Mouse (Mus musculus) neural tube, embryonic 12.5 days (tissue): ENCODE results near the gene Klhl8. TPM values are rescaled to one million over a fixed set of nuclear protein-coding genes. Genes with fewer than 3 reads are reported as not detected.

ENCODE experiments used
- ATAC-seq: fragments of 200-750 bp; cut with Nextera tagmentation; 2 replicates; pipeline ENCODE4 v1.8.0; 2017; ENCODE audit warnings: low read depth, mild to moderate bottlenecking, moderate TSS enrichment, moderate library complexity; ENCODE audit not compliant: low FRiP score
- H3K27ac ChIP-seq: fragments of 300-500 bp; sonication (generic); 2 replicates; pipeline ENCODE4 v1.5.1; 2016
- H3K27me3 ChIP-seq: fragments of 300-500 bp; sonication (generic); replicated peaks from 2 replicates; pipeline ENCODE4 v1.6.1; 2016; ENCODE audit warnings: mild to moderate bottlenecking
- H3K36me3 ChIP-seq: fragments of 300-500 bp; sonication (generic); 2 replicates; pipeline ENCODE4 v1.6.1; 2016; ENCODE audit warnings: mild to moderate bottlenecking
- H3K4me1 ChIP-seq: fragments of 300-500 bp; sonication (generic); 2 replicates; pipeline ENCODE4 v1.6.1; 2016
- H3K4me2 ChIP-seq: fragments of 300-500 bp; sonication (generic); replicated peaks from 2 replicates; pipeline ENCODE4 v1.6.1; 2016; ENCODE audit warnings: mild to moderate bottlenecking
- H3K4me3 ChIP-seq: fragments of 300-500 bp; sonication (generic); 2 replicates; pipeline ENCODE4 v1.5.1; 2016
- H3K9ac ChIP-seq: fragments of 300-500 bp; sonication (generic); 2 replicates; pipeline ENCODE4 v1.6.1; 2016; ENCODE audit warnings: mild to moderate bottlenecking
- H3K9me3 ChIP-seq: fragments of 300-500 bp; sonication (generic); 2 replicates; pipeline ENCODE4 v1.6.1; 2016; ENCODE audit warnings: mild to moderate bottlenecking
- WGBS: fragments of 180-500 bp; shearing (Covaris S2); methylation state at CpG from one replicate; pipeline ENCODE4 v1.1.7; 2016; 5-methylcytosine and 5-hydroxymethylcytosine counted together
- polyA plus RNA-seq: library from polyadenylated mRNA; unstranded; fragments of >200 nt; fragmentation: Nextera tagmentation; extraction: Ambion mirVana; gene quantifications from 2 replicates; pipeline ENCODE4 v1.2.1, GENCODE M21; 2016

Gene Klhl8
- polyA plus RNA-seq, 1 experiment from 2014 or later: 21.1 TPM

DNA sequence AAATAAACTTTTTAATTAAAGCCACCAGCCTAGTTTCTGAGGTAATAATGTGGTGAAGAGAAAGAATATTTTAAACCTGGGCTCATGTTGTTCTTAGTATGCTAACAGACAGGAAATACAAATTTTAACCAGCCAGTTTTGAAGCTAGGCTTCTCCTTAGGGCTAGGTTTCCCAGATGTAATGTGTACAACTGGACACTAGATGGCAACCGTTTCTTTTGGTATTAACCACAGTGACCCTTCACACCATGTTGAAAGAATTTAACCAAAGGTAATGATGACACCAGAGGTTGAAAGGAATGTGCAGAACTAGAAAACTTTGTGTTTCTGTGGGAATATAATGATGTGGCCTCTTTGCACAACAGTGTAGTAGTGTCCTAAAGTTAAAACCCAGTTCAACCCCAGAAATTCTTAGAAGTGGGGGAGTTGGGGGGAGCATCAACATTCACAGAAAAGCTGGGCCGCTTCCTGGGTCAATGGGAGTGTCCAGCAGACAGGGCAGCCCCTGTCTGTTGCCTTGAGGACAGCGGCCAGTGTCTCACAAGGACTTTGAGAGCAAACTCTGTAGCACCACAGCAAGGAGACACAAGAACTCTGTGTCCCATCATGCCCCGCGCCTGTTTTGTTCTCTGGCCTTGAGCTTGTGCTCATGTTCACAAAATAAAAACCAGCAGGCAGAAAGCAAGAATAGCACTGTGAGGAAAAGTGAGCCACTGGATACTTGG is 54.6 kb downstream of the Klhl8 start:
- ATAC-seq: 0 out of 2 replicates have a peak, but pooled peaks have one; percentile 45
- WGBS: 63% methylated on average over 5 of the region's 5 CpGs

GRCm38 (mm10) chr5:103855483-103856211 is 55.4 kb downstream of the Klhl8 start:
- 88% methylated on average over 14 of the region's 14 CpGs for WGBS
- H3K4me2 ChIP-seq: no peak overlapping the region
- H3K4me3 ChIP-seq: no peak overlapping the region
- no peak overlapping the region for H3K27ac ChIP-seq
- H3K36me3 ChIP-seq: peaks cover 3% of the 10 kb centered on the region; the same call in 1 of the 2 replicates
- H3K27me3 ChIP-seq: no peaks in the 10 kb centered on the region
- H3K9ac ChIP-seq: no peak overlapping the region
- ATAC-seq: 0 out of 2 replicates have a peak, but pooled peaks have one; percentile 10
- H3K4me1 ChIP-seq: no peaks in the 10 kb centered on the region
- H3K9me3 ChIP-seq: no peaks in the 10 kb centered on the region

More for the DNA sequence above, 54.6 kb downstream of the Klhl8 start:
- Histone ChIP-seq H3K27me3 (no peaks in the 10 kb centered on the region), H3K9ac (no peak overlapping the region), H3K4me1 (no peaks in the 10 kb centered on the region), H3K9me3 (no peaks in the 10 kb centered on the region), H3K4me2 (no peak overlapping the region), H3K4me3 (no peak overlapping the region), H3K36me3 (no peaks in the 10 kb centered on the region; the same call in 1 of the 2 replicates), H3K27ac (no peak overlapping the region)

GRCm38 (mm10) chr5:103854807-103855194 is 56.3 kb downstream of the Klhl8 start:
- Histone ChIP-seq H3K4me1 (no peaks in the 10 kb centered on the region), H3K36me3 (peaks cover 4% of the 10 kb centered on the region; the same call in 1 of the 2 replicates), H3K27ac (no peak overlapping the region), H3K9ac (no peak overlapping the region), H3K4me2 (no peak overlapping the region), H3K27me3 (no peaks in the 10 kb centered on the region), H3K4me3 (no peak overlapping the region), H3K9me3 (no peaks in the 10 kb centered on the region)
- 60% methylated on average over 5 of the region's 5 CpGs for WGBS
- no peak; the same call in 1 of the 2 replicates for ATAC-seq

DNA sequence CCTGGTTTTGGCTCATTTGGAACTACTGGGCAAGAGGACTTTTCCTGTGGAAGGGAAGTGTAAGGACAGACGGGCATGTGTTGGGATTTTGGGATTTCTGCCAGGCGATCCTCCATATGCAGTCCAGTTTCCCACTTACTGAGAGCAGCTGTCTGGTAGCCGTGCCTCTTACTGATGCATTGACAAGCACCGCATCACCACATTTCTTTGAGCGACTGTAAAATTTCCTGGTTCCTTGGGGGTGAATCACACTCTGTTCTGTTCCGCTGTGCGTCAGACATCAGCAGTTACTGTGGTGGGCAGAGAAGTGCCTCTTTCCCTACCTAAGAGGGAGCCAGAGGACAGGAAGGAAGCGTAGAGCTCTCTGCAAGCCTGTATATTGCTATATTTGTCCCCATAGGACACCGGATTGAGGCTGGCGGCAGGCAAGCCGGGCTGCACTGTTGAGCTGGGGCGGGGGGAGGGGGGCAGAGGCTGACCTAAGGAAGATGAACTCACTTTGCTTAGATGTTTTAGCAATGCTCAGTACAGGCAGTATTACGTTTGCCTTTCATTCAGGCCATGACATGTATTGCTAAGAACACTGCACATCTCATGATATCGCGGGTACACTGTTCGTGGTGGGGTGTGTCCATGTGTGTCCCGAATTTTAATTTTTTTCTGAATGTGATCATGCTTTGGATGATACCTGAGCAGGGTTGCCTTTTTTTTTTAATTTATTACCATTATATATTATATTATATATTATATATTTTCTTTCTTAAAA is 56.8 kb downstream of the Klhl8 start:
- Histone ChIP-seq H3K27ac (no peak overlapping the region), H3K4me2 (peak overlapping the region; percentile 30; the same call in 1 of the 2 replicates), H3K4me3 (no peak overlapping the region), H3K9ac (no peak overlapping the region), H3K36me3 (peaks cover 10% of the 10 kb centered on the region; the same call in 1 of the 2 replicates), H3K27me3 (no peaks in the 10 kb centered on the region), H3K4me1 (no peaks in the 10 kb centered on the region), H3K9me3 (no peaks in the 10 kb centered on the region)
- 69% methylated on average over 17 of the region's 17 CpGs for WGBS
- ATAC-seq: no peak; the same call in 1 of the 2 replicates

GRCm38 (mm10) chr5:103852756-103853549 is 58.1 kb downstream of the Klhl8 start:
- peaks cover 10% of the 10 kb centered on the region; the same call in 1 of the 2 replicates for H3K36me3 ChIP-seq
- no peaks in the 10 kb centered on the region for H3K27me3 ChIP-seq
- no peak overlapping the region for H3K9ac ChIP-seq
- no peak overlapping the region for H3K27ac ChIP-seq
- no peaks in the 10 kb centered on the region for H3K9me3 ChIP-seq
- H3K4me3 ChIP-seq: no peak overlapping the region
- ATAC-seq: no peak
- no peaks in the 10 kb centered on the region for H3K4me1 ChIP-seq
- 80% methylated on average over 4 of the region's 4 CpGs for WGBS
- no peak overlapping the region for H3K4me2 ChIP-seq

GRCm38 (mm10) chr5:103848546-103848945 is 62.5 kb downstream of the Klhl8 start:
- Histone ChIP-seq H3K4me2 (no peak overlapping the region), H3K4me3 (no peak overlapping the region), H3K9me3 (no peaks in the 10 kb centered on the region), H3K27me3 (no peaks in the 10 kb centered on the region), H3K9ac (no peak overlapping the region), H3K27ac (no peak overlapping the region), H3K4me1 (peaks cover 12% of the 10 kb centered on the region; the same call in 1 of the 2 replicates), H3K36me3 (peaks cover 15% of the 10 kb centered on the region; the same call in 1 of the 2 replicates)
- no peak for ATAC-seq
- 92% methylated on average over 8 of the region's 8 CpGs for WGBS

- H3K4me3 ChIP-seq: no peak overlapping the region
- no peaks in the 10 kb centered on the region for H3K9me3 ChIP-seq
- 61% methylated on average over 5 of the region's 5 CpGs for WGBS
- peaks cover 12% of the 10 kb centered on the region; the same call in 1 of the 2 replicates for H3K4me1 ChIP-seq
- no peak overlapping the region for H3K27ac ChIP-seq
- no peak overlapping the region for H3K4me2 ChIP-seq
- no peak overlapping the region for H3K9ac ChIP-seq
- no peak for ATAC-seq
- peaks cover 19% of the 10 kb centered on the region; the same call in 1 of the 2 replicates for H3K36me3 ChIP-seq
- H3K27me3 ChIP-seq: no peaks in the 10 kb centered on the region
Observed at GRCm38 (mm10) chr5:103846609-103847008, 64.5 kb downstream of the Klhl8 start.

DNA sequence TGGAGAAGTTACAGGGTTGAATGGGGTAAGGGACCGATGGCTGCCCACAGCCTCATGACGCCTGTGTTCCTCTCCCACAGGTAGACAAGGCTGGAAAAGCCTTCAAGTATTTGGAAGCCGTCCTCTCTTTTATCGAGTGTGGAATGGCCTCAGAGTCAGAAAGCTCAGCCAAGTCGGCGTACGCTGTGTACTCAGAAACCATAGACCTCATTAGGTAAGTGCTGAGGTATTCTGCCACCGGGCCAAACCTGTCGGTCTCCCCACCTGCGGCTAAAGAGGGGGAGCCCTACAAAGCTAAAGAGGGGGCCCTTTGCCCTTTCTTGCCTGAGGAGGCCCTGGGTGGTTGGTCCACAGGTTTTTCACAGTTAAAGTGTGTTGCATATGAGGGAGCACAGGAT is 64.9 kb downstream of the Klhl8 start:
- 93% methylated on average over 10 of the region's 10 CpGs for WGBS
- Histone ChIP-seq H3K27me3 (no peaks in the 10 kb centered on the region), H3K27ac (no peak overlapping the region), H3K4me3 (no peak overlapping the region), H3K4me2 (no peak overlapping the region), H3K36me3 (peaks cover 19% of the 10 kb centered on the region; the same call in 1 of the 2 replicates), H3K9ac (no peak overlapping the region), H3K9me3 (no peaks in the 10 kb centered on the region), H3K4me1 (peaks cover 12% of the 10 kb centered on the region; the same call in 1 of the 2 replicates)
- no peak for ATAC-seq

GRCm38 (mm10) chr5:103845418-103846153 is 65.5 kb downstream of the Klhl8 start:
- Histone ChIP-seq H3K4me2 (no peak overlapping the region), H3K9ac (no peak overlapping the region), H3K27ac (no peak overlapping the region), H3K4me3 (no peak overlapping the region), H3K9me3 (no peaks in the 10 kb centered on the region), H3K4me1 (peaks cover 12% of the 10 kb centered on the region; the same call in 1 of the 2 replicates), H3K36me3 (peaks cover 16% of the 10 kb centered on the region; the same call in 1 of the 2 replicates), H3K27me3 (no peaks in the 10 kb centered on the region)
- 66% methylated on average over 19 of the region's 19 CpGs for WGBS
- peak; percentile 60 for ATAC-seq

GRCm38 (mm10) chr5:103843938-103844337 is 67.1 kb downstream of the Klhl8 start:
- 58% methylated on average over 1 of the region's 1 CpGs for WGBS
- no peak for ATAC-seq
- H3K27ac ChIP-seq: no peak overlapping the region

GRCm38 (mm10) chr5:103839265-103839626 is 71.8 kb downstream of the Klhl8 start:
- H3K9ac ChIP-seq: no peak overlapping the region
- no peak overlapping the region for H3K27ac ChIP-seq
- WGBS: 87% methylated on average over 3 of the region's 3 CpGs
- ATAC-seq: no peak
- 0 out of 2 replicates have a peak, but pooled peaks cover 5% of the 10 kb centered on the region for H3K4me1 ChIP-seq
- no peaks in the 10 kb centered on the region for H3K9me3 ChIP-seq
- H3K4me2 ChIP-seq: no peak overlapping the region
- peaks cover 7% of the 10 kb centered on the region for H3K36me3 ChIP-seq
- H3K4me3 ChIP-seq: no peak overlapping the region
- no peaks in the 10 kb centered on the region for H3K27me3 ChIP-seq

More at GRCm38 (mm10) chr5:103843938-103844337, 67.1 kb downstream of the Klhl8 start:
- Histone ChIP-seq H3K4me1 (peaks cover 12% of the 10 kb centered on the region; the same call in 1 of the 2 replicates), H3K9ac (no peak overlapping the region), H3K4me3 (no peak overlapping the region), H3K9me3 (no peaks in the 10 kb centered on the region), H3K4me2 (no peak overlapping the region), H3K27me3 (no peaks in the 10 kb centered on the region), H3K36me3 (peaks cover 9% of the 10 kb centered on the region; the same call in 1 of the 2 replicates)
